8 mouse cellular contexts compared by ENCODE assay signal in genomic region chr2:26909387-26909784, GRCm38 (mm10). TPM values are rescaled to one million over a fixed set of nuclear protein-coding genes. Genes with fewer than 3 reads are reported as not detected.
A peak's percentile ranks its signal among the peaks of the same experiment; 100 is the strongest.
DNase-seq lines count a peak whose midpoint lies in the region; ATAC-seq and TF ChIP-seq lines count a peak whose summit lies in the region.

No protein-coding gene starts in this region.

- no peak for ATAC-seq in kidney, embryonic 14.5 days (ENCODE audit: low FRiP score, low TSS enrichment)
- no peak for ATAC-seq in intestine, embryonic 14.5 days (replicated peaks; ENCODE audit: low FRiP score, low TSS enrichment, low read depth)
- ATAC-seq in midbrain, postnatal 0 days (ENCODE audit: low FRiP score), result no peak

- no peak for TF ChIP-seq CTCF in cortical plate, adult 2 months (IDR thresholded peaks at IDR 0.05; ENCODE audit: extremely low read depth, insufficient read depth, low read length)
- TF ChIP-seq CTCF in midbrain, postnatal 0 days (IDR thresholded peaks at IDR 0.05), result peak; percentile 57

- TF ChIP-seq POLR2A in cortical plate, adult 2 months (IDR thresholded peaks at IDR 0.05; ENCODE audit: extremely low read depth, insufficient read depth, low read length), result no peak

- H3K4me2 ChIP-seq in kidney, embryonic 14.5 days (replicated peaks; ENCODE audit: low read depth, low read length), result peak overlapping the region; percentile 79
- H3K4me2 ChIP-seq in intestine, embryonic 14.5 days (ENCODE audit: low read length), result peak overlapping the region; percentile 77
- peak overlapping the region; percentile 82 for H3K4me2 ChIP-seq in midbrain, postnatal 0 days (ENCODE audit: low read depth, low read length, poor library complexity, severe bottlenecking)

- peaks cover 64% of the 10 kb centered on the region for H3K36me3 ChIP-seq in kidney, embryonic 14.5 days (ENCODE audit: control insufficient read depth, insufficient read depth, low read length)
- peaks cover 71% of the 10 kb centered on the region for H3K36me3 ChIP-seq in intestine, embryonic 14.5 days (ENCODE audit: control insufficient read depth, insufficient read depth, low read length)
- H3K36me3 ChIP-seq in midbrain, postnatal 0 days (ENCODE audit: insufficient read depth, low read length), result peaks cover 44% of the 10 kb centered on the region

- H3K4me1 ChIP-seq in kidney, embryonic 14.5 days (ENCODE audit: control insufficient read depth, insufficient read depth, low read length), result peaks cover 14% of the 10 kb centered on the region
- peaks cover 4% of the 10 kb centered on the region; the same call in 1 of the 2 replicates for H3K4me1 ChIP-seq in cortical plate, adult 2 months (ENCODE audit: control insufficient read depth, insufficient read depth, low read length)
- peaks cover 19% of the 10 kb centered on the region for H3K4me1 ChIP-seq in intestine, embryonic 14.5 days (replicated peaks; ENCODE audit: control insufficient read depth, insufficient read depth, low read length)
- peaks cover 14% of the 10 kb centered on the region; the same call in 1 of the 2 replicates for H3K4me1 ChIP-seq in midbrain, postnatal 0 days (ENCODE audit: insufficient read depth, low read length)

- peak overlapping the region; percentile 95 for H3K9ac ChIP-seq in kidney, embryonic 14.5 days (ENCODE audit: low read depth, low read length)
- peak overlapping the region; percentile 84 for H3K9ac ChIP-seq in intestine, embryonic 14.5 days (ENCODE audit: low read length)
- peak overlapping the region; percentile 77 for H3K9ac ChIP-seq in midbrain, postnatal 0 days (replicated peaks; ENCODE audit: low read length, poor library complexity, severe bottlenecking)

- H3K4me3 ChIP-seq in kidney, embryonic 14.5 days (ENCODE audit: low read length), result peak overlapping the region; percentile 87
- peak overlapping the region; percentile 88 for H3K4me3 ChIP-seq in cortical plate, adult 2 months (ENCODE audit: insufficient read depth, low read length)
- peak overlapping the region; percentile 98 for H3K4me3 ChIP-seq in intestine, embryonic 14.5 days (ENCODE audit: low read depth, low read length)
- H3K4me3 ChIP-seq in midbrain, postnatal 0 days (ENCODE audit: low read depth, low read length), result peak overlapping the region; percentile 83

- H3K9me3 ChIP-seq in kidney, embryonic 14.5 days (ENCODE audit: control insufficient read depth, low read length), result no peaks in the 10 kb centered on the region
- no peaks in the 10 kb centered on the region for H3K9me3 ChIP-seq in intestine, embryonic 14.5 days (ENCODE audit: control insufficient read depth, low read length)
- H3K9me3 ChIP-seq in midbrain, postnatal 0 days (ENCODE audit: low read length), result no peaks in the 10 kb centered on the region

- no peaks in the 10 kb centered on the region for H3K27me3 ChIP-seq in kidney, embryonic 14.5 days (ENCODE audit: control insufficient read depth, insufficient read depth, low read length)
- H3K27me3 ChIP-seq in intestine, embryonic 14.5 days (replicated peaks; ENCODE audit: control insufficient read depth, insufficient read depth, low read length), result no peaks in the 10 kb centered on the region
- H3K27me3 ChIP-seq in midbrain, postnatal 0 days (ENCODE audit: insufficient read depth, low read length), result no peaks in the 10 kb centered on the region

- no peak for DNase-seq in kidney, adult 8-10 months
- no peak for DNase-seq in intestine, embryonic 14.5 days (ENCODE audit: low spot score)
- no peak for DNase-seq in midbrain, postnatal 0 days (ENCODE audit: low spot score)
- DNase-seq in gastrocnemius, postnatal 4 days (ENCODE audit: low spot score in 2 of 2), result no peak
- no peak for DNase-seq in adrenal gland, adult 8-10 months
- DNase-seq in right cerebral cortex, postnatal 25 days, result no peak

- no peak overlapping the region for H3K27ac ChIP-seq in kidney, embryonic 14.5 days (ENCODE audit: low read depth, low read length)
- H3K27ac ChIP-seq in cortical plate, adult 2 months (ENCODE audit: insufficient read depth, low read length), result no peak overlapping the region
- H3K27ac ChIP-seq in intestine, embryonic 14.5 days (ENCODE audit: low read depth), result 0 out of 2 replicates have a peak overlapping the region, but pooled peaks have one; percentile 88
- H3K27ac ChIP-seq in midbrain, postnatal 0 days (ENCODE audit: low read depth, low read length), result peak overlapping the region; percentile 94; the same call in 1 of the 2 replicates

RNA-seq across cellular contexts. Expression of gene Med22, which starts 1.1 kb away (rescaled TPM):
- polyA plus RNA-seq in kidney, embryonic 14.5 days (2014; fragmentation: Nextera tagmentation; extraction: Ambion mirVana), result 27.0 and 35.2 TPM in 2 replicates
- 44.1 and 47.4 TPM in 2 replicates for polyA plus RNA-seq in cortical plate, adult 2 months (2012; rRNA removed)
- polyA plus RNA-seq in intestine, embryonic 14.5 days (2014; fragmentation: Nextera tagmentation; extraction: Ambion mirVana), result 28.4 and 31.7 TPM in 2 replicates
- total RNA-seq in midbrain, postnatal 0 days (2014; rRNA removed), result 106 and 119 TPM in 2 replicates
- polyA plus RNA-seq in midbrain, postnatal 0 days (2015; fragmentation: Nextera tagmentation; extraction: Ambion mirVana), result 139 and 144 TPM in 2 replicates
- 10 to 100 TPM; 30.6 to 34.7 TPM for total RNA-seq in gastrocnemius, postnatal 4 days (2021)
- 10 to 100 TPM; 51.6 to 73.6 (median 62.4) TPM for total RNA-seq in adrenal gland, adult 8-10 months (2022)

RNA-seq across cellular contexts. Expression of gene Rpl7a, which starts 1.2 kb away (rescaled TPM):
- polyA plus RNA-seq in kidney, embryonic 14.5 days (2014; fragmentation: Nextera tagmentation; extraction: Ambion mirVana), result 790 and 884 TPM in 2 replicates
- 642 and 671 TPM in 2 replicates for polyA plus RNA-seq in cortical plate, adult 2 months (2012; rRNA removed)
- polyA plus RNA-seq in intestine, embryonic 14.5 days (2014; fragmentation: Nextera tagmentation; extraction: Ambion mirVana), result 782 and 796 TPM in 2 replicates
- total RNA-seq in midbrain, postnatal 0 days (2014; rRNA removed), result 910 and 1,034 TPM in 2 replicates
- 411 and 433 TPM in 2 replicates for polyA plus RNA-seq in midbrain, postnatal 0 days (2015; fragmentation: Nextera tagmentation; extraction: Ambion mirVana)
- 100 to 1,000 TPM; 463 to 500 TPM for total RNA-seq in gastrocnemius, postnatal 4 days (2021)
- total RNA-seq in adrenal gland, adult 8-10 months (2022), result 100 to 1,000 TPM; 424 to 496 (median 462) TPM

RNA-seq across cellular contexts. Expression of gene Surf6, which starts 6.7 kb away (rescaled TPM):
- 14.6 and 19.0 TPM in 2 replicates for polyA plus RNA-seq in kidney, embryonic 14.5 days (2014; fragmentation: Nextera tagmentation; extraction: Ambion mirVana)
- 18.7 and 19.1 TPM in 2 replicates for polyA plus RNA-seq in cortical plate, adult 2 months (2012; rRNA removed)
- 13.6 and 15.0 TPM in 2 replicates for polyA plus RNA-seq in intestine, embryonic 14.5 days (2014; fragmentation: Nextera tagmentation; extraction: Ambion mirVana)
- total RNA-seq in midbrain, postnatal 0 days (2014; rRNA removed), result 17.2 and 23.8 TPM in 2 replicates
- polyA plus RNA-seq in midbrain, postnatal 0 days (2015; fragmentation: Nextera tagmentation; extraction: Ambion mirVana), result 24.7 and 27.8 TPM in 2 replicates
- 10 to 100 TPM; 15.7 to 17.6 TPM for total RNA-seq in gastrocnemius, postnatal 4 days (2021)
- 10 to 100 TPM; 26.0 to 32.8 (median 28.9) TPM for total RNA-seq in adrenal gland, adult 8-10 months (2022)

RNA-seq across cellular contexts. Expression of gene Surf2, which starts 6.8 kb away (rescaled TPM):
- polyA plus RNA-seq in kidney, embryonic 14.5 days (2014; fragmentation: Nextera tagmentation; extraction: Ambion mirVana), result 40.1 and 46.5 TPM in 2 replicates
- polyA plus RNA-seq in cortical plate, adult 2 months (2012; rRNA removed), result 56.9 and 59.0 TPM in 2 replicates
- 38.5 and 41.6 TPM in 2 replicates for polyA plus RNA-seq in intestine, embryonic 14.5 days (2014; fragmentation: Nextera tagmentation; extraction: Ambion mirVana)
- total RNA-seq in midbrain, postnatal 0 days (2014; rRNA removed), result 27.5 and 30.0 TPM in 2 replicates
- polyA plus RNA-seq in midbrain, postnatal 0 days (2015; fragmentation: Nextera tagmentation; extraction: Ambion mirVana), result 55.2 and 55.5 TPM in 2 replicates
- 10 to 100 TPM; 15.5 to 17.8 TPM for total RNA-seq in gastrocnemius, postnatal 4 days (2021)
- total RNA-seq in adrenal gland, adult 8-10 months (2022), result 10 to 100 TPM; 43.1 to 55.8 (median 52.2) TPM

RNA-seq across cellular contexts. Expression of gene Surf1, which starts 6.9 kb away (rescaled TPM):
- 48.1 and 51.1 TPM in 2 replicates for polyA plus RNA-seq in kidney, embryonic 14.5 days (2014; fragmentation: Nextera tagmentation; extraction: Ambion mirVana)
- polyA plus RNA-seq in cortical plate, adult 2 months (2012; rRNA removed), result 136 and 138 TPM in 2 replicates
- polyA plus RNA-seq in intestine, embryonic 14.5 days (2014; fragmentation: Nextera tagmentation; extraction: Ambion mirVana), result 53.3 and 57.0 TPM in 2 replicates
- 59.7 and 78.8 TPM in 2 replicates for total RNA-seq in midbrain, postnatal 0 days (2014; rRNA removed)
- polyA plus RNA-seq in midbrain, postnatal 0 days (2015; fragmentation: Nextera tagmentation; extraction: Ambion mirVana), result 112 and 122 TPM in 2 replicates
- total RNA-seq in gastrocnemius, postnatal 4 days (2021), result 10 to 100 TPM; 38.9 to 44.9 TPM
- total RNA-seq in adrenal gland, adult 8-10 months (2022), result 100 to 1,000 TPM; 128 to 137 (median 135) TPM

Comparison
In these comparisons a context has a peak if more than half of its experiments do, and no peak if none do; other contexts are left out.
1. H3K27ac ChIP-seq: peak in intestine, embryonic 14.5 days (single experiment) and midbrain, postnatal 0 days (single experiment); none in kidney, embryonic 14.5 days (single experiment) and cortical plate, adult 2 months (single experiment).
2. Peak in every context shown above with its lines, with median percentiles within 50 percentile points of each other: H3K4me2 ChIP-seq, H3K4me3 ChIP-seq and H3K9ac ChIP-seq.